Mouse (Mus musculus) myocyte (in vitro differentiated cells): ENCODE results near the gene Gamt.

Experiments used
- MAX ChIP-seq: IDR thresholded peaks from one replicate; pipeline ENCODE4 v1.6.1; 2011; ENCODE audit warnings: low read depth, mild to moderate bottlenecking, control low read depth
- MYOD1 ChIP-seq, 3 experiments: IDR thresholded peaks; one replicate each; pipeline ENCODE4 v1.6.1; 2011; ENCODE audit warnings: control low read depth in 2 of 3, low read depth in 2 of 3, mild to moderate bottlenecking in 2 of 3, moderate library complexity in 1 of 3; ENCODE audit not compliant: insufficient read length in 2 of 3, control insufficient read depth in 1 of 3
- POLR2A ChIP-seq: IDR thresholded peaks from one replicate; pipeline ENCODE4 v1.6.1; 2011; ENCODE audit warnings: low read depth, mild to moderate bottlenecking, control low read depth, moderate library complexity; ENCODE audit not compliant: insufficient read length

DNA sequence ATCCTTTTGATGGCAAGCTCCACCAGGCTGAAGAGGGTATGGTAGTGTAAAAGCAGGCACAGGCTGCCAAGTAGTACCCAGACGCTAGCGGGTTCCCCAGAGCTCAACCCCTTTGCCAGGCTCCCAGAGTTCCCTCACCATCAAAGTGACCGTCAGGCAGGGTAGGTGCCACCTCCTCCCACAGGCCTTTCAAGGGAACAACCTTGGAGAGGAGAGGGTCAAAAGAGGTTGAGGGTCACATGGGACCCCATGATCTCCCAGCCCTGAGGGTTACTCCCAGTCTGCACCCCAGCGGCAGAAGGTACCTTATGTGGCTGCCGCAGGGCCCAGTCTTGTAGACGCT lies 1.4 kb downstream of the Gamt start:
- no peak for TF ChIP-seq MAX
- no peak for TF ChIP-seq MYOD1 (IDR thresholded peaks at IDR 0.05; ENCODE audit: control insufficient read depth in 1 of 3, insufficient read length in 2 of 3, low read depth in 2 of 3)
- TF ChIP-seq POLR2A = no peak
